Mouse (Mus musculus) natural killer cell, adult 2 months (primary cell): Measurements from ENCODE around the gene Prdm16.

Experiments
- DNase-seq, 2 experiments: peaks; one replicate each; pipeline ENCODE4 v3.0.0; 2022; ENCODE audit warnings: low spot score in 2 of 2

The Prdm16 gene

GRCm38 (mm10) chr4:154558041-154558440 lies 78.6 kb downstream of the Prdm16 start:
- DNase-seq = no peak

- DNase-seq = no peak
These were observed 79.5 kb downstream of the Prdm16 start for GRCm38 (mm10) chr4:154557168-154557567.

GRCm38 (mm10) chr4:154556418-154556817 lies 80.3 kb downstream of the Prdm16 start:
- DNase-seq = no peak

- DNase-seq = peak in 1 of 2 experiments; percentile 4
These were observed 86.7 kb downstream of the Prdm16 start for GRCm38 (mm10) chr4:154549961-154550393.

GRCm38 (mm10) chr4:154549497-154549896 lies 87.2 kb downstream of the Prdm16 start:
- no peak for DNase-seq

- DNase-seq = no peak
These were observed 89.4 kb downstream of the Prdm16 start for GRCm38 (mm10) chr4:154547176-154547855.

- no peak for DNase-seq
These were observed 91.4 kb downstream of the Prdm16 start for GRCm38 (mm10) chr4:154545296-154545695.

- no peak for DNase-seq
These were observed 92.8 kb downstream of the Prdm16 start for GRCm38 (mm10) chr4:154543921-154544320.

- DNase-seq = no peak
These were observed 93.5 kb downstream of the Prdm16 start for GRCm38 (mm10) chr4:154543128-154543527.

GRCm38 (mm10) chr4:154542568-154542967 lies 94.1 kb downstream of the Prdm16 start:
- no peak for DNase-seq

GRCm38 (mm10) chr4:154541632-154542276 lies 94.9 kb downstream of the Prdm16 start:
- DNase-seq = no peak

GRCm38 (mm10) chr4:154540671-154541070 lies 96.0 kb downstream of the Prdm16 start:
- no peak for DNase-seq

- no peak for DNase-seq
These were observed 97.0 kb downstream of the Prdm16 start for GRCm38 (mm10) chr4:154539703-154540102.

GRCm38 (mm10) chr4:154538727-154539126 lies 97.9 kb downstream of the Prdm16 start:
- no peak for DNase-seq

- DNase-seq = no peak
These were observed 100.6 kb downstream of the Prdm16 start for GRCm38 (mm10) chr4:154536110-154536509.

- no peak for DNase-seq
These were observed 105.3 kb downstream of the Prdm16 start for GRCm38 (mm10) chr4:154531368-154531767.

GRCm38 (mm10) chr4:154530336-154530735 lies 106.3 kb downstream of the Prdm16 start:
- DNase-seq = no peak

GRCm38 (mm10) chr4:154527506-154527905 lies 109.2 kb downstream of the Prdm16 start:
- DNase-seq = no peak

- no peak for DNase-seq
These were observed 110.3 kb downstream of the Prdm16 start for GRCm38 (mm10) chr4:154526351-154526786.

- no peak for DNase-seq
These were observed 112.8 kb downstream of the Prdm16 start for GRCm38 (mm10) chr4:154523898-154524297.

GRCm38 (mm10) chr4:154521881-154522676 lies 114.6 kb downstream of the Prdm16 start:
- no peak for DNase-seq

- DNase-seq = no peak
These were observed 117.1 kb downstream of the Prdm16 start for GRCm38 (mm10) chr4:154519470-154520037.
